Mouse (Mus musculus): ENCODE data around the gene Oxct1. TPM values are rescaled to one million over a fixed set of nuclear protein-coding genes. Genes with fewer than 3 reads are reported as not detected.

The Oxct1 gene
- polyA plus RNA-seq, 1 experiment from 2014 or later, result 243 TPM

GRCm38 (mm10) chr15:4119962-4120361 lies 93.8 kb downstream of the Oxct1 start:
- Histone ChIP-seq H3K4me1 (ENCODE audit: control insufficient read depth, insufficient read depth, low read length) (no peaks in the 10 kb centered on the region), H3K27ac (replicated peaks; ENCODE audit: low read depth, low read length) (no peak overlapping the region), H3K36me3 (ENCODE audit: control insufficient read depth, insufficient read depth, low read length) (0 out of 2 replicates have a peak, but pooled peaks cover 5% of the 10 kb centered on the region), H3K4me3 (ENCODE audit: low read depth, low read length) (no peak overlapping the region), H3K27me3 (replicated peaks; ENCODE audit: control insufficient read depth, insufficient read depth, low read length) (no peaks in the 10 kb centered on the region), H3K4me2 (ENCODE audit: low read depth, low read length) (no peak overlapping the region), H3K9ac (ENCODE audit: low read depth, low read length) (no peak overlapping the region), H3K9me3 (ENCODE audit: control insufficient read depth, low read length) (no peaks in the 10 kb centered on the region)
- ATAC-seq (ENCODE audit: low read depth) (no peak), DNase-seq (ENCODE audit: low spot score) (no peak)
- WGBS, result 89% methylated on average over 6 of the region's 6 CpGs

- Histone ChIP-seq H3K36me3 (ENCODE audit: control insufficient read depth, insufficient read depth, low read length) (peaks cover 10% of the 10 kb centered on the region), H3K4me3 (ENCODE audit: low read depth, low read length) (no peak overlapping the region), H3K27ac (replicated peaks; ENCODE audit: low read depth, low read length) (no peak overlapping the region), H3K27me3 (replicated peaks; ENCODE audit: control insufficient read depth, insufficient read depth, low read length) (no peaks in the 10 kb centered on the region), H3K9ac (ENCODE audit: low read depth, low read length) (no peak overlapping the region), H3K4me1 (ENCODE audit: control insufficient read depth, insufficient read depth, low read length) (no peaks in the 10 kb centered on the region), H3K4me2 (ENCODE audit: low read depth, low read length) (no peak overlapping the region), H3K9me3 (ENCODE audit: control insufficient read depth, low read length) (no peaks in the 10 kb centered on the region)
- no peak for ATAC-seq (ENCODE audit: low read depth)
- 84% methylated on average over 3 of the region's 3 CpGs for WGBS
- no peak for DNase-seq (ENCODE audit: low spot score)
These were observed 98.5 kb downstream of the Oxct1 start for GRCm38 (mm10) chr15:4124648-4125047.

- ATAC-seq (ENCODE audit: low read depth) (no peak), DNase-seq (ENCODE audit: low spot score) (peak; percentile 13)
- H3K4me1 ChIP-seq (ENCODE audit: control insufficient read depth, insufficient read depth, low read length), result no peaks in the 10 kb centered on the region
- peaks cover 33% of the 10 kb centered on the region for H3K36me3 ChIP-seq (ENCODE audit: control insufficient read depth, insufficient read depth, low read length)
- 18% methylated on average over 1 of the region's 1 CpGs for WGBS
- no peak overlapping the region for H3K27ac ChIP-seq (replicated peaks; ENCODE audit: low read depth, low read length)
- H3K27me3 ChIP-seq (replicated peaks; ENCODE audit: control insufficient read depth, insufficient read depth, low read length), result no peaks in the 10 kb centered on the region
- H3K9me3 ChIP-seq (ENCODE audit: control insufficient read depth, low read length), result 0 out of 2 replicates have a peak, but pooled peaks cover 8% of the 10 kb centered on the region
- no peak overlapping the region for H3K9ac ChIP-seq (ENCODE audit: low read depth, low read length)
- H3K4me2 ChIP-seq (ENCODE audit: low read depth, low read length), result no peak overlapping the region
- no peak overlapping the region for H3K4me3 ChIP-seq (ENCODE audit: low read depth, low read length)
These were observed 112.3 kb downstream of the Oxct1 start for GRCm38 (mm10) chr15:4138524-4138923.

GRCm38 (mm10) chr15:4139516-4139915 lies 113.3 kb downstream of the Oxct1 start:
- no peak overlapping the region for H3K4me2 ChIP-seq (ENCODE audit: low read depth, low read length)
- H3K9ac ChIP-seq (ENCODE audit: low read depth, low read length), result no peak overlapping the region
- H3K36me3 ChIP-seq (ENCODE audit: control insufficient read depth, insufficient read depth, low read length), result peaks cover 40% of the 10 kb centered on the region
- DNase-seq (ENCODE audit: low spot score) (no peak), ATAC-seq (ENCODE audit: low read depth) (no peak)
- H3K27ac ChIP-seq (replicated peaks; ENCODE audit: low read depth, low read length), result no peak overlapping the region
- H3K4me3 ChIP-seq (ENCODE audit: low read depth, low read length), result no peak overlapping the region
- H3K27me3 ChIP-seq (replicated peaks; ENCODE audit: control insufficient read depth, insufficient read depth, low read length), result no peaks in the 10 kb centered on the region
- WGBS, result 82% methylated on average over 12 of the region's 12 CpGs
- H3K4me1 ChIP-seq (ENCODE audit: control insufficient read depth, insufficient read depth, low read length), result no peaks in the 10 kb centered on the region
- H3K9me3 ChIP-seq (ENCODE audit: control insufficient read depth, low read length), result 0 out of 2 replicates have a peak, but pooled peaks cover 8% of the 10 kb centered on the region

GRCm38 (mm10) chr15:4145352-4145751 lies 119.2 kb downstream of the Oxct1 start:
- Histone ChIP-seq H3K4me3 (ENCODE audit: low read depth, low read length) (no peak overlapping the region), H3K9me3 (ENCODE audit: control insufficient read depth, low read length) (no peaks in the 10 kb centered on the region), H3K36me3 (ENCODE audit: control insufficient read depth, insufficient read depth, low read length) (peaks cover 20% of the 10 kb centered on the region), H3K4me2 (ENCODE audit: low read depth, low read length) (no peak overlapping the region), H3K4me1 (ENCODE audit: control insufficient read depth, insufficient read depth, low read length) (no peaks in the 10 kb centered on the region), H3K9ac (ENCODE audit: low read depth, low read length) (no peak overlapping the region), H3K27ac (replicated peaks; ENCODE audit: low read depth, low read length) (no peak overlapping the region), H3K27me3 (replicated peaks; ENCODE audit: control insufficient read depth, insufficient read depth, low read length) (no peaks in the 10 kb centered on the region)
- DNase-seq (ENCODE audit: low spot score) (no peak), ATAC-seq (ENCODE audit: low read depth) (no peak)
- 83% methylated on average over 5 of the region's 5 CpGs for WGBS

- 84% methylated on average over 2 of the region's 2 CpGs for WGBS
- DNase-seq (ENCODE audit: low spot score), result no peak
These were observed 121.5 kb downstream of the Oxct1 start for GRCm38 (mm10) chr15:4147700-4148099.

GRCm38 (mm10) chr15:4148649-4149389 lies 122.6 kb downstream of the Oxct1 start:
- Histone ChIP-seq H3K4me1 (ENCODE audit: control insufficient read depth, insufficient read depth, low read length) (no peaks in the 10 kb centered on the region), H3K9me3 (ENCODE audit: control insufficient read depth, low read length) (no peaks in the 10 kb centered on the region), H3K4me3 (ENCODE audit: low read depth, low read length) (no peak overlapping the region), H3K4me2 (ENCODE audit: low read depth, low read length) (no peak overlapping the region), H3K27ac (replicated peaks; ENCODE audit: low read depth, low read length) (no peak overlapping the region), H3K36me3 (ENCODE audit: control insufficient read depth, insufficient read depth, low read length) (peaks cover 34% of the 10 kb centered on the region), H3K27me3 (replicated peaks; ENCODE audit: control insufficient read depth, insufficient read depth, low read length) (no peaks in the 10 kb centered on the region), H3K9ac (ENCODE audit: low read depth, low read length) (no peak overlapping the region)
- WGBS, result 87% methylated on average over 8 of the region's 8 CpGs
- ATAC-seq (ENCODE audit: low read depth) (no peak), DNase-seq (ENCODE audit: low spot score) (no peak)

More at GRCm38 (mm10) chr15:4147700-4148099, 121.5 kb downstream of the Oxct1 start:
- peaks cover 30% of the 10 kb centered on the region for H3K36me3 ChIP-seq (ENCODE audit: control insufficient read depth, insufficient read depth, low read length)
- H3K4me3 ChIP-seq (ENCODE audit: low read depth, low read length), result no peak overlapping the region
- no peak overlapping the region for H3K9ac ChIP-seq (ENCODE audit: low read depth, low read length)
- H3K27ac ChIP-seq (replicated peaks; ENCODE audit: low read depth, low read length), result no peak overlapping the region
- no peaks in the 10 kb centered on the region for H3K4me1 ChIP-seq (ENCODE audit: control insufficient read depth, insufficient read depth, low read length)
- H3K4me2 ChIP-seq (ENCODE audit: low read depth, low read length), result no peak overlapping the region
- ATAC-seq (ENCODE audit: low read depth), result no peak
- H3K9me3 ChIP-seq (ENCODE audit: control insufficient read depth, low read length), result no peaks in the 10 kb centered on the region
- no peaks in the 10 kb centered on the region for H3K27me3 ChIP-seq (replicated peaks; ENCODE audit: control insufficient read depth, insufficient read depth, low read length)

GRCm38 (mm10) chr15:4154646-4155045 lies 128.5 kb downstream of the Oxct1 start:
- no peak overlapping the region for H3K4me3 ChIP-seq (ENCODE audit: low read depth, low read length)
- H3K9me3 ChIP-seq (ENCODE audit: control insufficient read depth, low read length), result no peaks in the 10 kb centered on the region
- no peak overlapping the region for H3K9ac ChIP-seq (ENCODE audit: low read depth, low read length)
- no peak overlapping the region for H3K4me2 ChIP-seq (ENCODE audit: low read depth, low read length)
- peak; percentile 5 for DNase-seq (ENCODE audit: low spot score)
- no peaks in the 10 kb centered on the region for H3K4me1 ChIP-seq (ENCODE audit: control insufficient read depth, insufficient read depth, low read length)
- no peaks in the 10 kb centered on the region for H3K27me3 ChIP-seq (replicated peaks; ENCODE audit: control insufficient read depth, insufficient read depth, low read length)
- H3K36me3 ChIP-seq (ENCODE audit: control insufficient read depth, insufficient read depth, low read length), result peaks cover 40% of the 10 kb centered on the region
- WGBS, result 69% methylated on average over 4 of the region's 4 CpGs
- no peak overlapping the region for H3K27ac ChIP-seq (replicated peaks; ENCODE audit: low read depth, low read length)
- no peak for ATAC-seq (ENCODE audit: low read depth)

- H3K4me2 ChIP-seq (ENCODE audit: low read depth, low read length), result no peak overlapping the region
- no peak overlapping the region for H3K27ac ChIP-seq (replicated peaks; ENCODE audit: low read depth, low read length)
- 53% methylated on average over 2 of the region's 2 CpGs for WGBS
- no peak overlapping the region for H3K9ac ChIP-seq (ENCODE audit: low read depth, low read length)
- no peaks in the 10 kb centered on the region for H3K36me3 ChIP-seq (ENCODE audit: control insufficient read depth, insufficient read depth, low read length)
- no peaks in the 10 kb centered on the region for H3K4me1 ChIP-seq (ENCODE audit: control insufficient read depth, insufficient read depth, low read length)
- no peak overlapping the region for H3K4me3 ChIP-seq (ENCODE audit: low read depth, low read length)
- DNase-seq (ENCODE audit: low spot score) (no peak), ATAC-seq (ENCODE audit: low read depth) (no peak)
- peaks cover 8% of the 10 kb centered on the region; the same call in 1 of the 2 replicates for H3K9me3 ChIP-seq (ENCODE audit: control insufficient read depth, low read length)
- H3K27me3 ChIP-seq (replicated peaks; ENCODE audit: control insufficient read depth, insufficient read depth, low read length), result no peaks in the 10 kb centered on the region
These were observed 141.8 kb downstream of the Oxct1 start for GRCm38 (mm10) chr15:4167946-4168345.

Data from embryonic facial prominence, embryonic 14.5 days (tissue).